Mouse (Mus musculus): ENCODE results near the gene Fut9. TPM values are rescaled to one million over a fixed set of nuclear protein-coding genes. Genes with fewer than 3 reads are reported as not detected.

Fut9 gene
- polyA plus RNA-seq, 1 experiment, result 0.18 TPM

- Histone ChIP-seq H3K27me3 (ENCODE audit: control insufficient read depth, insufficient read depth, insufficient read length) (no peaks in the 10 kb centered on the region), H3K4me3 (no peak overlapping the region), H3K4me2 (ENCODE audit: low read depth) (no peak overlapping the region), H3ac (ENCODE audit: control insufficient read depth, insufficient read length) (no peak overlapping the region), H3K79me2 (ENCODE audit: control insufficient read depth, insufficient read depth) (no peaks in the 10 kb centered on the region), H3K36me3 (ENCODE audit: control insufficient read depth, insufficient read depth) (no peaks in the 10 kb centered on the region)
- TF ChIP-seq TCF12 (IDR thresholded peaks at IDR 0.05; ENCODE audit: insufficient read depth, poor library complexity, severe bottlenecking) (no peak), MAX (IDR thresholded peaks at IDR 0.05; ENCODE audit: low read depth) (no peak), SRF (IDR thresholded peaks at IDR 0.05; ENCODE audit: control insufficient read depth, insufficient read length, low read depth) (no peak)
These were observed 61.3 kb downstream of the Fut9 start for GRCm38 (mm10) chr4:25738782-25739181.

GRCm38 (mm10) chr4:25721576-25721975 lies 78.5 kb downstream of the Fut9 start:
- Histone ChIP-seq H3ac (ENCODE audit: control insufficient read depth, insufficient read length) (no peak overlapping the region), H3K79me2 (ENCODE audit: control insufficient read depth, insufficient read depth) (no peaks in the 10 kb centered on the region), H3K36me3 (ENCODE audit: control insufficient read depth, insufficient read depth) (no peaks in the 10 kb centered on the region), H3K4me2 (ENCODE audit: low read depth) (peak overlapping the region; percentile 51), H3K4me3 (no peak overlapping the region), H3K27me3 (ENCODE audit: control insufficient read depth, insufficient read depth, insufficient read length) (no peaks in the 10 kb centered on the region)
- TF ChIP-seq POLR2AphosphoS2 (IDR thresholded peaks at IDR 0.05; ENCODE audit: insufficient read length, low read depth) (no peak), MYOG (IDR thresholded peaks at IDR 0.05; ENCODE audit: control insufficient read depth in 1 of 3, insufficient read depth in 1 of 3, insufficient read length in 2 of 3, low read depth in 2 of 3) (no peak), POLR2A (IDR thresholded peaks at IDR 0.05; ENCODE audit: insufficient read length, low read depth) (no peak), MAX (IDR thresholded peaks at IDR 0.05; ENCODE audit: low read depth) (no peak), TCF12 (IDR thresholded peaks at IDR 0.05; ENCODE audit: insufficient read depth, poor library complexity, severe bottlenecking) (no peak), E2F4 (IDR thresholded peaks at IDR 0.05; ENCODE audit: insufficient read depth) (no peak), REST (IDR thresholded peaks at IDR 0.05; ENCODE audit: insufficient read depth, insufficient read length) (no peak), CEBPB (IDR thresholded peaks at IDR 0.05; ENCODE audit: insufficient read depth, poor library complexity, severe bottlenecking) (no peak), MYOD1 (IDR thresholded peaks at IDR 0.05; ENCODE audit: control insufficient read depth in 1 of 3, insufficient read length in 2 of 3, low read depth in 2 of 3) (no peak), USF1 (IDR thresholded peaks at IDR 0.05; ENCODE audit: low read depth) (no peak), SRF (IDR thresholded peaks at IDR 0.05; ENCODE audit: control insufficient read depth, insufficient read length, low read depth) (no peak), TCF3 (IDR thresholded peaks at IDR 0.05; ENCODE audit: insufficient read length, low read depth) (no peak)

- Histone ChIP-seq H3K4me2 (ENCODE audit: low read depth) (no peak overlapping the region), H3K4me3 (no peak overlapping the region), H3ac (ENCODE audit: control insufficient read depth, insufficient read length) (no peak overlapping the region), H3K79me2 (ENCODE audit: control insufficient read depth, insufficient read depth) (no peaks in the 10 kb centered on the region), H3K36me3 (ENCODE audit: control insufficient read depth, insufficient read depth) (no peaks in the 10 kb centered on the region), H3K27me3 (ENCODE audit: control insufficient read depth, insufficient read depth, insufficient read length) (no peaks in the 10 kb centered on the region)
- TF ChIP-seq TCF12 (IDR thresholded peaks at IDR 0.05; ENCODE audit: insufficient read depth, poor library complexity, severe bottlenecking) (no peak), MAX (IDR thresholded peaks at IDR 0.05; ENCODE audit: low read depth) (no peak), SRF (IDR thresholded peaks at IDR 0.05; ENCODE audit: control insufficient read depth, insufficient read length, low read depth) (no peak), POLR2A (IDR thresholded peaks at IDR 0.05; ENCODE audit: insufficient read length, low read depth) (no peak), CEBPB (IDR thresholded peaks at IDR 0.05; ENCODE audit: insufficient read depth, poor library complexity, severe bottlenecking) (no peak), E2F4 (IDR thresholded peaks at IDR 0.05; ENCODE audit: insufficient read depth) (no peak)
These were observed 86.1 kb downstream of the Fut9 start for GRCm38 (mm10) chr4:25713907-25714306.

GRCm38 (mm10) chr4:25684976-25685375 lies 115.1 kb downstream of the Fut9 start:
- Histone ChIP-seq H3K4me2 (ENCODE audit: low read depth) (no peak overlapping the region), H3K27me3 (ENCODE audit: control insufficient read depth, insufficient read depth, insufficient read length) (no peaks in the 10 kb centered on the region), H3K36me3 (ENCODE audit: control insufficient read depth, insufficient read depth) (no peaks in the 10 kb centered on the region), H3K79me2 (ENCODE audit: control insufficient read depth, insufficient read depth) (no peaks in the 10 kb centered on the region), H3K4me3 (no peak overlapping the region), H3ac (ENCODE audit: control insufficient read depth, insufficient read length) (no peak overlapping the region)
- TF ChIP-seq POLR2AphosphoS2 (IDR thresholded peaks at IDR 0.05; ENCODE audit: insufficient read length, low read depth), result no peak
- TF ChIP-seq TCF3 (IDR thresholded peaks at IDR 0.05; ENCODE audit: insufficient read length, low read depth), result no peak
- TF ChIP-seq POLR2A (IDR thresholded peaks at IDR 0.05; ENCODE audit: insufficient read length, low read depth), result no peak
- TF ChIP-seq CEBPB (IDR thresholded peaks at IDR 0.05; ENCODE audit: insufficient read depth, poor library complexity, severe bottlenecking), result no peak
- no peak for TF ChIP-seq TCF12 (IDR thresholded peaks at IDR 0.05; ENCODE audit: insufficient read depth, poor library complexity, severe bottlenecking)

GRCm38 (mm10) chr4:25664196-25664595 lies 135.8 kb downstream of the Fut9 start:
- H3ac ChIP-seq (ENCODE audit: control insufficient read depth, insufficient read length), result no peak overlapping the region
- no peak overlapping the region for H3K4me3 ChIP-seq
- TF ChIP-seq REST (IDR thresholded peaks at IDR 0.05; ENCODE audit: insufficient read depth, insufficient read length) (no peak), TCF3 (IDR thresholded peaks at IDR 0.05; ENCODE audit: insufficient read length, low read depth) (no peak), E2F4 (IDR thresholded peaks at IDR 0.05; ENCODE audit: insufficient read depth) (no peak), CEBPB (IDR thresholded peaks at IDR 0.05; ENCODE audit: insufficient read depth, poor library complexity, severe bottlenecking) (no peak), MYOG (IDR thresholded peaks at IDR 0.05; ENCODE audit: control insufficient read depth in 1 of 3, insufficient read depth in 1 of 3, insufficient read length in 2 of 3, low read depth in 2 of 3) (no peak), TCF12 (IDR thresholded peaks at IDR 0.05; ENCODE audit: insufficient read depth, poor library complexity, severe bottlenecking) (no peak), POLR2A (IDR thresholded peaks at IDR 0.05; ENCODE audit: insufficient read length, low read depth) (no peak), USF1 (IDR thresholded peaks at IDR 0.05; ENCODE audit: low read depth) (no peak), MYOD1 (IDR thresholded peaks at IDR 0.05; ENCODE audit: control insufficient read depth in 1 of 3, insufficient read length in 2 of 3, low read depth in 2 of 3) (no peak), SRF (IDR thresholded peaks at IDR 0.05; ENCODE audit: control insufficient read depth, insufficient read length, low read depth) (no peak), MAX (IDR thresholded peaks at IDR 0.05; ENCODE audit: low read depth) (no peak), POLR2AphosphoS2 (IDR thresholded peaks at IDR 0.05; ENCODE audit: insufficient read length, low read depth) (no peak)
- H3K79me2 ChIP-seq (ENCODE audit: control insufficient read depth, insufficient read depth), result no peaks in the 10 kb centered on the region
- no peaks in the 10 kb centered on the region for H3K36me3 ChIP-seq (ENCODE audit: control insufficient read depth, insufficient read depth)
- no peak overlapping the region for H3K4me2 ChIP-seq (ENCODE audit: low read depth)
- H3K27me3 ChIP-seq (ENCODE audit: control insufficient read depth, insufficient read depth, insufficient read length), result no peaks in the 10 kb centered on the region

Data from myocyte (in vitro differentiated cells).